In the genomic region with DNA sequence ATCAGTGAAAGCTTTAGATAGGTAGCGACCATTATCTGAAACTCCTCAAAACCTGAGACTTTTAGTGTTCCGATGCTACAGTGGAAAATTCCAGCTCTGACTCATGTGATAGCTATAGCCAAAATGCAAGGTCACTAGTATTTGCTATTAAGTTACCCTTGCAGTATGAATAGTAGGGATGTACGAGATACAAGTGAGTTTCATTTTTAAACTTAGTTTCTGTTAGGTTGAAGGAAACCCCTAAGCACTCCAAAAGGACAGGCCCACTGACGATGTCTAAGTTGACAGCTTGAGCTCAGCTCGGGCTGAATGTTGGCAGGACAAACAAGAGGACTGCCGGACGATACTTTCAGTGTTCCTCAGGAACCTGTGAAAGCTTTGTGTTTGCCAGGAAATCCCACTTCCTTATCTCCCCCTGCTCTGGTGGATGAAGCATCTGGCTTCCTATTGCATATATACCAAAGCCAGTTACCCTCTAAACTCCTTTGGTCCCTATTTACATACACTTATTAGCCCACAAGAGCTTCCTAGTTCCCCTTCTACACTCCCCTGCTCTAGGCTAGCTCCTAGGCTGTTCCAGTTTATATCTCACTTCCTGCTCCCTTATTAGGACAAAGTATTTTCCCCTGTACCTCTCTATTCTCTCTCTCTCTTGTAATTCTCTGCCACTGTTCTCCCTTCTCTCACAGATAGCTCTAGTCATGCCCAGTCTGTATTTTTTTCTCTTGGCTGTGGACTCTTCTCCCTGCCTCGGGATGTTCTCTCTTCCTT, we compare ENCODE assay signal across 16 mouse cellular contexts. TPM values are rescaled to one million over a fixed set of nuclear protein-coding genes. Genes with fewer than 3 reads are reported as not detected.
DNase-seq lines count a peak whose midpoint lies in the region; ATAC-seq lines count a peak whose summit lies in the region.
"Had no signal": no experiment of that assay in that cellular context is flagged by ENCODE, and none has a peak within 500 bp of the region (broad histone marks: within the 10 kb centered on the region; RNA-seq: fewer than 3 reads in every experiment).

No protein-coding gene starts in this region.

- H3K4me3 ChIP-seq in liver, embryonic 15.5 days (replicated peaks) = no peak overlapping the region
- H3K4me3 ChIP-seq: erythroblast, embryonic 14.5 days; left cerebral cortex, adult 2 months; midbrain, embryonic 12.5 days; stomach, embryonic 15.5 days had no signal

- H3K27ac ChIP-seq in liver, embryonic 15.5 days (replicated peaks) = no peak overlapping the region
- H3K27ac ChIP-seq: left cerebral cortex, adult 2 months; midbrain, embryonic 12.5 days; stomach, embryonic 15.5 days had no signal

- WGBS in liver, embryonic 15.5 days (ENCODE audit: insufficient replicate concordance) = 25% methylated on average over 8 of the region's 8 CpGs

- no peak overlapping the region for H3K9ac ChIP-seq in liver, embryonic 15.5 days
- H3K9ac ChIP-seq: midbrain, embryonic 12.5 days; stomach, embryonic 15.5 days had no signal

- H3K4me1 ChIP-seq in liver, embryonic 15.5 days (replicated peaks) = no peaks in the 10 kb centered on the region
- H3K4me1 ChIP-seq: midbrain, embryonic 12.5 days; stomach, embryonic 15.5 days had no signal

- ATAC-seq in common myeloid progenitor, adult 5-6 weeks (replicated peaks; ENCODE audit: low read depth, poor library complexity, severe bottlenecking) = peak; percentile 98
- no peak for ATAC-seq in liver, embryonic 15.5 days (ENCODE audit: insufficient read depth)
- ATAC-seq: CD4-positive, CD25-positive, alpha-beta regulatory T cell, adult 4 months had no signal

- peak overlapping the region; percentile 10; the same call in 1 of the 2 replicates for H3K4me2 ChIP-seq in liver, embryonic 15.5 days
- H3K4me2 ChIP-seq: midbrain, embryonic 12.5 days; stomach, embryonic 15.5 days had no signal

- peak; percentile 94 for DNase-seq in heart, adult 11 months
- no peak for DNase-seq in heart, postnatal 4 days
- peak; percentile 89 for DNase-seq in 3T3-L1 (ENCODE audit: low read depth, low spot score)
- no peak for DNase-seq in left cerebral cortex, postnatal 10 days (ENCODE audit: extremely low spot score in 1 of 2, low spot score in 2 of 2)
- no peak for DNase-seq in ovary, adult 18-20 months (ENCODE audit: low spot score)
- DNase-seq in gastrocnemius, postnatal 25 days = no peak
- DNase-seq: cerebellum, adult 9-11 months; gastrocnemius, postnatal 36 days; kidney, adult 18-20 months had no signal

- intact Hi-C loops in left cerebral cortex, postnatal 10 days (cut with DNase I) = loop anchor here (5.0 to 10.0 kb wide), 2 partner anchors 105 to 298 kb away; a partner anchor contains a TSS

- H3K27me3 ChIP-seq in liver, embryonic 15.5 days = no peaks in the 10 kb centered on the region
- H3K27me3 ChIP-seq: midbrain, embryonic 12.5 days; stomach, embryonic 15.5 days had no signal

- no peaks in the 10 kb centered on the region for H3K9me3 ChIP-seq in liver, embryonic 15.5 days (replicated peaks)
- H3K9me3 ChIP-seq: midbrain, embryonic 12.5 days; stomach, embryonic 15.5 days had no signal

- H3K36me3 ChIP-seq in liver, embryonic 15.5 days (replicated peaks) = no peaks in the 10 kb centered on the region
- H3K36me3 ChIP-seq: midbrain, embryonic 12.5 days; stomach, embryonic 15.5 days had no signal

RNA-seq across cellular contexts. Expression of a gene that starts 8.0 kb away (rescaled TPM):
- under 1 TPM in 1 of 2 experiments, not detected in 1; 0.72 TPM for total RNA-seq in heart, postnatal 4 days (2021)
- total RNA-seq in common myeloid progenitor, adult 5-6 weeks (2017) = not detected in 2 replicates
- not detected in 2 replicates for polyA plus RNA-seq in liver, embryonic 15.5 days (2015; fragmentation: Nextera tagmentation; extraction: Ambion mirVana)
- total RNA-seq in left cerebral cortex, postnatal 10 days (2021) = not detected
- total RNA-seq in gastrocnemius, postnatal 25 days (2021) = 1 to 10 TPM; 1.3 to 1.4 TPM
- total RNA-seq: left cerebral cortex, adult 2 months had no signal
- polyA plus RNA-seq: CD4-positive, CD25-positive, alpha-beta regulatory T cell, adult 4 months; erythroblast, embryonic 14.5 days; midbrain, embryonic 12.5 days; stomach, embryonic 15.5 days had no signal

RNA-seq across cellular contexts. Expression of a gene that starts 18.7 kb away (rescaled TPM):
- 100 to 1,000 TPM; 527 to 580 TPM for total RNA-seq in heart, postnatal 4 days (2021)
- total RNA-seq in common myeloid progenitor, adult 5-6 weeks (2017) = 267 and 297 TPM in 2 replicates
- 173 and 189 TPM in 2 replicates for polyA plus RNA-seq in liver, embryonic 15.5 days (2015; fragmentation: Nextera tagmentation; extraction: Ambion mirVana)
- 1,000 to 10,000 TPM; 1,743 to 1,747 TPM for total RNA-seq in left cerebral cortex, postnatal 10 days (2021)
- 100 to 1,000 TPM; 540 to 563 TPM for total RNA-seq in gastrocnemius, postnatal 25 days (2021)

RNA-seq across cellular contexts. Expression of a gene that starts 21.9 kb away (rescaled TPM):
- total RNA-seq in heart, postnatal 4 days (2021) = 1 to 10 TPM; 3.1 to 4.1 TPM
- not detected in 2 replicates for total RNA-seq in common myeloid progenitor, adult 5-6 weeks (2017)
- polyA plus RNA-seq in liver, embryonic 15.5 days (2015; fragmentation: Nextera tagmentation; extraction: Ambion mirVana) = 0.17 TPM in 1 of 2 replicates, not detected in the other
- not detected for total RNA-seq in left cerebral cortex, postnatal 10 days (2021)
- total RNA-seq in gastrocnemius, postnatal 25 days (2021) = not detected
- total RNA-seq: gastrocnemius, postnatal 36 days; left cerebral cortex, adult 2 months had no signal
- polyA plus RNA-seq: CD4-positive, CD25-positive, alpha-beta regulatory T cell, adult 4 months; erythroblast, embryonic 14.5 days; midbrain, embryonic 12.5 days; stomach, embryonic 15.5 days had no signal

RNA-seq across cellular contexts. Expression of a gene that starts 36.9 kb away (rescaled TPM):
- not detected for total RNA-seq in heart, postnatal 4 days (2021)
- total RNA-seq in common myeloid progenitor, adult 5-6 weeks (2017) = not detected in 2 replicates
- polyA plus RNA-seq in liver, embryonic 15.5 days (2015; fragmentation: Nextera tagmentation; extraction: Ambion mirVana) = not detected in 2 replicates
- not detected for total RNA-seq in left cerebral cortex, postnatal 10 days (2021)
- not detected for total RNA-seq in gastrocnemius, postnatal 25 days (2021)
- total RNA-seq: gastrocnemius, postnatal 36 days; left cerebral cortex, adult 2 months had no signal
- polyA plus RNA-seq: CD4-positive, CD25-positive, alpha-beta regulatory T cell, adult 4 months; erythroblast, embryonic 14.5 days; midbrain, embryonic 12.5 days; stomach, embryonic 15.5 days had no signal

RNA-seq across cellular contexts. Expression of a gene that starts 58.2 kb away (rescaled TPM):
- not detected for total RNA-seq in heart, postnatal 4 days (2021)
- not detected in 2 replicates for total RNA-seq in common myeloid progenitor, adult 5-6 weeks (2017)
- 0.37 and 0.39 TPM in 2 replicates for polyA plus RNA-seq in liver, embryonic 15.5 days (2015; fragmentation: Nextera tagmentation; extraction: Ambion mirVana)
- not detected for total RNA-seq in left cerebral cortex, postnatal 10 days (2021)
- not detected for total RNA-seq in gastrocnemius, postnatal 25 days (2021)
- total RNA-seq: gastrocnemius, postnatal 36 days; left cerebral cortex, adult 2 months had no signal
- polyA plus RNA-seq: CD4-positive, CD25-positive, alpha-beta regulatory T cell, adult 4 months; erythroblast, embryonic 14.5 days; midbrain, embryonic 12.5 days had no signal

Comparison
In these comparisons a context has a peak if more than half of its experiments do, and no peak if none do; other contexts are left out.
1. DNase-seq: peak in heart, adult 11 months (single experiment) and 3T3-L1 (single experiment); none in heart, postnatal 4 days (single experiment), left cerebral cortex, postnatal 10 days (0 of 2), ovary, adult 18-20 months (single experiment) and gastrocnemius, postnatal 25 days (single experiment).